In the genomic region with DNA sequence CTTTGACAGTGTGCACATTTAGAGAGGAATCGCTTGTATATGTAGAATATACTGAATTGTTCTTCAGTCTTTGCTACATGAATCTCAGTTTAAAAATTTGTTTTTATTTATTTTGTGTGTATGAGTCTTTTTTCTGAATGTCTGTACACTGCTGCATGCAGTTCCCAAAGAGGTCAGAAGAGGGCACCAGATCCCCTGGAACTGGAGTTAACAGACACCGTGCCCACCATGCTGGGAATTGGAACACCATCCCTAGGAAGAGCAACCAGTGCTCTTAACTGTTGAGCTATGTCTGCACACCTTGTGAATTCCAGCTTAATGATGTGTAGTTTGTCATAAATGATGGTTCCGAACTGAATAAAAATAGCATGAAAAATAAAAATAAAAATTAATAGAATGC, we compare ENCODE assay signal across 9 mouse cellular contexts. TPM values are rescaled to one million over a fixed set of nuclear protein-coding genes. Genes with fewer than 3 reads are reported as not detected.
DNase-seq lines count a peak whose midpoint lies in the region; ATAC-seq lines count a peak whose summit lies in the region.
"Had no signal": no experiment of that assay in that cellular context is flagged by ENCODE, and none has a peak within 500 bp of the region (broad histone marks: within the 10 kb centered on the region; RNA-seq: fewer than 3 reads in every experiment).

No protein-coding gene starts in this region.

- H3K9ac ChIP-seq in kidney, embryonic 15.5 days = no peak overlapping the region
- H3K9ac ChIP-seq in liver, embryonic 13.5 days = no peak overlapping the region
- H3K9ac ChIP-seq: liver, embryonic 15.5 days had no signal

- no peak for ATAC-seq in kidney, embryonic 15.5 days (replicated peaks; ENCODE audit: low FRiP score)
- no peak for ATAC-seq in liver, embryonic 13.5 days (ENCODE audit: low read depth)

- no peaks in the 10 kb centered on the region for H3K9me3 ChIP-seq in kidney, embryonic 15.5 days (replicated peaks)
- no peaks in the 10 kb centered on the region for H3K9me3 ChIP-seq in liver, embryonic 13.5 days (replicated peaks)
- H3K9me3 ChIP-seq: liver, embryonic 15.5 days had no signal

- H3K27ac ChIP-seq in kidney, embryonic 15.5 days = no peak overlapping the region
- no peak overlapping the region for H3K27ac ChIP-seq in liver, embryonic 13.5 days
- H3K27ac ChIP-seq: liver, embryonic 15.5 days had no signal

- 67% methylated on average over 3 of the region's 3 CpGs for WGBS in kidney, embryonic 15.5 days
- 40% methylated on average over 3 of the region's 3 CpGs for WGBS in liver, embryonic 13.5 days (ENCODE audit: insufficient replicate concordance)

- H3K4me1 ChIP-seq in kidney, embryonic 15.5 days = no peaks in the 10 kb centered on the region
- no peaks in the 10 kb centered on the region for H3K4me1 ChIP-seq in liver, embryonic 13.5 days (replicated peaks)
- H3K4me1 ChIP-seq: liver, embryonic 15.5 days had no signal

- H3K4me3 ChIP-seq in kidney, embryonic 15.5 days (replicated peaks) = no peak overlapping the region
- H3K4me3 ChIP-seq in liver, embryonic 13.5 days (replicated peaks) = no peak overlapping the region
- H3K4me3 ChIP-seq: liver, embryonic 15.5 days had no signal

- H3K27me3 ChIP-seq in kidney, embryonic 15.5 days = no peaks in the 10 kb centered on the region
- no peaks in the 10 kb centered on the region for H3K27me3 ChIP-seq in liver, embryonic 13.5 days
- H3K27me3 ChIP-seq: liver, embryonic 15.5 days had no signal

- peak; percentile 57 for DNase-seq in kidney, adult 18-20 months
- DNase-seq in CD8-positive naive resting alpha-beta T cell, adult 2 months (ENCODE audit: low read depth in 2 of 2, low spot score in 2 of 2) = peak; percentile 42 to 50
- peak; percentile 73 for DNase-seq in R1 (ENCODE audit: low read depth, low spot score)
- DNase-seq in cerebellum, postnatal 36 days = peak; percentile 74 to 78
- peak; percentile 12 for DNase-seq in liver, embryonic 13.5 days
- DNase-seq in spleen, postnatal 4 days (ENCODE audit: low spot score in 2 of 2) = peak; percentile 39 to 81
- no peak for DNase-seq in ovary, postnatal 36 days (ENCODE audit: low spot score)

- H3K4me2 ChIP-seq in kidney, embryonic 15.5 days = no peak overlapping the region
- H3K4me2 ChIP-seq in liver, embryonic 13.5 days = no peak overlapping the region
- H3K4me2 ChIP-seq: liver, embryonic 15.5 days had no signal

- H3K36me3 ChIP-seq in kidney, embryonic 15.5 days = peaks cover 75% of the 10 kb centered on the region
- H3K36me3 ChIP-seq in liver, embryonic 13.5 days = peaks cover 6% of the 10 kb centered on the region; the same call in 1 of the 2 replicates

RNA-seq across cellular contexts. Expression of a gene that starts 24.2 kb away (rescaled TPM):
- polyA plus RNA-seq in kidney, embryonic 15.5 days (2015; fragmentation: Nextera tagmentation; extraction: Ambion mirVana) = 1.4 and 1.5 TPM in 2 replicates
- 0.46 and 0.48 TPM in 2 replicates for polyA plus RNA-seq in liver, embryonic 13.5 days (2015; fragmentation: Nextera tagmentation; extraction: Ambion mirVana)

RNA-seq across cellular contexts. Expression of a gene that starts 34.4 kb away (rescaled TPM):
- 114 and 118 TPM in 2 replicates for polyA plus RNA-seq in kidney, embryonic 15.5 days (2015; fragmentation: Nextera tagmentation; extraction: Ambion mirVana)
- 69.5 and 75.8 TPM in 2 replicates for polyA plus RNA-seq in liver, embryonic 13.5 days (2015; fragmentation: Nextera tagmentation; extraction: Ambion mirVana)

RNA-seq across cellular contexts. Expression of a gene that starts 53.9 kb away (rescaled TPM):
- polyA plus RNA-seq in kidney, embryonic 15.5 days (2015; fragmentation: Nextera tagmentation; extraction: Ambion mirVana) = 0.22 and 0.36 TPM in 2 replicates
- polyA plus RNA-seq in liver, embryonic 13.5 days (2015; fragmentation: Nextera tagmentation; extraction: Ambion mirVana) = not detected in 2 replicates
